Comparison of ENCODE assay signal across 17 mouse cellular contexts in genomic region chr8:93332703-93333102, GRCm38 (mm10). TPM values are rescaled to one million over a fixed set of nuclear protein-coding genes. Genes with fewer than 3 reads are reported as not detected.
DNase-seq lines count a peak whose midpoint lies in the region; ATAC-seq lines count a peak whose summit lies in the region.
"Had no signal": no experiment of that assay in that cellular context is flagged by ENCODE, and none has a peak within 500 bp of the region (broad histone marks: within the 10 kb centered on the region; RNA-seq: fewer than 3 reads in every experiment).

No protein-coding gene starts in this region.

- intact Hi-C loops in left cerebral cortex, postnatal 36 days (cut with DNase I) = no loop called here

- H3K27me3 ChIP-seq in liver, embryonic 15.5 days = no peaks in the 10 kb centered on the region
- no peaks in the 10 kb centered on the region for H3K27me3 ChIP-seq in stomach, embryonic 16.5 days (ENCODE audit: control insufficient read depth, insufficient read depth, low read length)
- no peaks in the 10 kb centered on the region for H3K27me3 ChIP-seq in embryonic facial prominence, embryonic 10.5 days (replicated peaks; ENCODE audit: low read depth, poor library complexity, severe bottlenecking)
- H3K27me3 ChIP-seq: heart, embryonic 12.5 days; hindbrain, embryonic 12.5 days; limb, embryonic 13.5 days had no signal

- H3K4me3 ChIP-seq in liver, embryonic 15.5 days (replicated peaks) = no peak overlapping the region
- H3K4me3 ChIP-seq in stomach, embryonic 16.5 days (replicated peaks; ENCODE audit: low read length) = no peak overlapping the region
- no peak overlapping the region for H3K4me3 ChIP-seq in embryonic facial prominence, embryonic 10.5 days
- H3K4me3 ChIP-seq: erythroblast, embryonic 14.5 days; heart, embryonic 12.5 days; hindbrain, embryonic 12.5 days; limb, embryonic 13.5 days had no signal

- ATAC-seq in liver, embryonic 15.5 days (ENCODE audit: insufficient read depth) = peak; percentile 67
- ATAC-seq in stomach, embryonic 16.5 days (ENCODE audit: insufficient read depth, low FRiP score) = peak; percentile 88

- no peak overlapping the region for H3K4me2 ChIP-seq in liver, embryonic 15.5 days
- no peak overlapping the region for H3K4me2 ChIP-seq in stomach, embryonic 16.5 days (ENCODE audit: low read depth, low read length)
- H3K4me2 ChIP-seq: heart, embryonic 12.5 days; hindbrain, embryonic 12.5 days; limb, embryonic 13.5 days had no signal

- no peak overlapping the region for H3K9ac ChIP-seq in liver, embryonic 15.5 days
- H3K9ac ChIP-seq in stomach, embryonic 16.5 days (ENCODE audit: low read length) = no peak overlapping the region
- H3K9ac ChIP-seq: heart, embryonic 12.5 days; hindbrain, embryonic 12.5 days; limb, embryonic 13.5 days had no signal

- peak; percentile 38 for DNase-seq in kidney, adult 9 months
- no peak for DNase-seq in kidney, postnatal 4 days
- peak; percentile 39 for DNase-seq in adrenal gland, postnatal 14 days
- DNase-seq in left cerebral cortex, postnatal 36 days (ENCODE audit: low spot score in 2 of 2) = no peak
- DNase-seq in embryonic facial prominence, embryonic 10.5 days (ENCODE audit: low spot score) = no peak
- no peak for DNase-seq in retina, postnatal 1 day
- DNase-seq: midbrain, embryonic 14.5 days; right cerebral cortex, postnatal 4 days; thymus, adult 2 months had no signal

- 0 out of 2 replicates have a peak overlapping the region, but pooled peaks have one; percentile 25 for H3K27ac ChIP-seq in liver, embryonic 15.5 days (replicated peaks)
- H3K27ac ChIP-seq in stomach, embryonic 16.5 days (ENCODE audit: low read length) = peak overlapping the region; percentile 47
- H3K27ac ChIP-seq in embryonic facial prominence, embryonic 10.5 days (replicated peaks) = no peak overlapping the region
- H3K27ac ChIP-seq: hindbrain, embryonic 12.5 days; limb, embryonic 13.5 days had no signal

- no peaks in the 10 kb centered on the region for H3K36me3 ChIP-seq in liver, embryonic 15.5 days (replicated peaks)
- no peaks in the 10 kb centered on the region for H3K36me3 ChIP-seq in stomach, embryonic 16.5 days (ENCODE audit: control insufficient read depth, insufficient read depth, low read length)
- H3K36me3 ChIP-seq in embryonic facial prominence, embryonic 10.5 days (replicated peaks) = no peaks in the 10 kb centered on the region
- H3K36me3 ChIP-seq: heart, embryonic 12.5 days; hindbrain, embryonic 12.5 days; limb, embryonic 13.5 days had no signal

- no peaks in the 10 kb centered on the region for H3K9me3 ChIP-seq in liver, embryonic 15.5 days (replicated peaks)
- no peaks in the 10 kb centered on the region for H3K9me3 ChIP-seq in stomach, embryonic 16.5 days (replicated peaks; ENCODE audit: control insufficient read depth, low read length)
- H3K9me3 ChIP-seq in embryonic facial prominence, embryonic 10.5 days = no peaks in the 10 kb centered on the region
- H3K9me3 ChIP-seq: heart, embryonic 12.5 days; hindbrain, embryonic 12.5 days; limb, embryonic 13.5 days had no signal

- WGBS in liver, embryonic 15.5 days (ENCODE audit: insufficient replicate concordance) = 64% methylated on average over 1 of the region's 1 CpGs
- 44% methylated on average over 1 of the region's 1 CpGs for WGBS in stomach, embryonic 16.5 days
- WGBS in embryonic facial prominence, embryonic 10.5 days = 85% methylated on average over 1 of the region's 1 CpGs

- no peaks in the 10 kb centered on the region for H3K4me1 ChIP-seq in liver, embryonic 15.5 days (replicated peaks)
- H3K4me1 ChIP-seq in stomach, embryonic 16.5 days (ENCODE audit: control insufficient read depth, insufficient read depth, low read length) = no peaks in the 10 kb centered on the region
- H3K4me1 ChIP-seq in embryonic facial prominence, embryonic 10.5 days = no peaks in the 10 kb centered on the region
- H3K4me1 ChIP-seq: heart, embryonic 12.5 days; hindbrain, embryonic 12.5 days; limb, embryonic 13.5 days had no signal

RNA-seq across cellular contexts. Expression of gene Ces1g, which starts 4.4 kb away (rescaled TPM):
- total RNA-seq in adrenal gland, postnatal 14 days (2021) = 0.34 and 6.1 TPM in 2 replicates
- polyA plus RNA-seq in liver, embryonic 15.5 days (2015; fragmentation: Nextera tagmentation; extraction: Ambion mirVana) = 3.0 and 3.8 TPM in 2 replicates
- polyA plus RNA-seq in stomach, embryonic 16.5 days (2015; fragmentation: Nextera tagmentation; extraction: Ambion mirVana) = 0.14 and 0.30 TPM in 2 replicates
- not detected for total RNA-seq in left cerebral cortex, postnatal 36 days (2021)
- not detected in 2 replicates for polyA plus RNA-seq in embryonic facial prominence, embryonic 10.5 days (2016; fragmentation: Nextera tagmentation; extraction: Ambion mirVana)
- polyA plus RNA-seq: cortical plate, adult 2 months; erythroblast, embryonic 14.5 days; heart, embryonic 12.5 days; hindbrain, embryonic 12.5 days; limb, embryonic 13.5 days; midbrain, embryonic 14.5 days; neural tube, embryonic 14.5 days had no signal

RNA-seq across cellular contexts. Expression of gene Ces1h, which starts 46.8 kb away (rescaled TPM):
- not detected in 2 replicates for total RNA-seq in adrenal gland, postnatal 14 days (2021)
- polyA plus RNA-seq in liver, embryonic 15.5 days (2015; fragmentation: Nextera tagmentation; extraction: Ambion mirVana) = not detected in 2 replicates
- polyA plus RNA-seq in stomach, embryonic 16.5 days (2015; fragmentation: Nextera tagmentation; extraction: Ambion mirVana) = not detected in 2 replicates
- total RNA-seq in left cerebral cortex, postnatal 36 days (2021) = not detected
- polyA plus RNA-seq in embryonic facial prominence, embryonic 10.5 days (2016; fragmentation: Nextera tagmentation; extraction: Ambion mirVana) = not detected in 2 replicates
- polyA plus RNA-seq: cortical plate, adult 2 months; erythroblast, embryonic 14.5 days; heart, embryonic 12.5 days; hindbrain, embryonic 12.5 days; limb, embryonic 13.5 days; midbrain, embryonic 14.5 days; neural tube, embryonic 14.5 days had no signal

RNA-seq across cellular contexts. Expression of gene Ces1f, which starts 53.2 kb away (rescaled TPM):
- 7.9 and 13.1 TPM in 2 replicates for total RNA-seq in adrenal gland, postnatal 14 days (2021)
- 0.30 and 0.52 TPM in 2 replicates for polyA plus RNA-seq in liver, embryonic 15.5 days (2015; fragmentation: Nextera tagmentation; extraction: Ambion mirVana)
- 0.13 TPM in 1 of 2 replicates, not detected in the other for polyA plus RNA-seq in stomach, embryonic 16.5 days (2015; fragmentation: Nextera tagmentation; extraction: Ambion mirVana)
- total RNA-seq in left cerebral cortex, postnatal 36 days (2021) = not detected
- not detected in 2 replicates for polyA plus RNA-seq in embryonic facial prominence, embryonic 10.5 days (2016; fragmentation: Nextera tagmentation; extraction: Ambion mirVana)
- polyA plus RNA-seq: cortical plate, adult 2 months; erythroblast, embryonic 14.5 days; heart, embryonic 12.5 days; hindbrain, embryonic 12.5 days; limb, embryonic 13.5 days; midbrain, embryonic 14.5 days; neural tube, embryonic 14.5 days had no signal

Comparison
In these comparisons a context has a peak if more than half of its experiments do, and no peak if none do; other contexts are left out.
1. DNase-seq: peak in kidney, adult 9 months (single experiment) and adrenal gland, postnatal 14 days (single experiment); none in kidney, postnatal 4 days (0 of 2), left cerebral cortex, postnatal 36 days (0 of 2), embryonic facial prominence, embryonic 10.5 days (single experiment) and retina, postnatal 1 day (single experiment).